Mouse (Mus musculus) natural killer cell, adult 2 months (primary cell): ENCODE data around the gene Kazald1.

Experiments used
- DNase-seq, 2 experiments: peaks; one replicate each; pipeline ENCODE4 v3.0.0; 2022; ENCODE audit warnings: low spot score in 2 of 2

Gene Kazald1

DNA sequence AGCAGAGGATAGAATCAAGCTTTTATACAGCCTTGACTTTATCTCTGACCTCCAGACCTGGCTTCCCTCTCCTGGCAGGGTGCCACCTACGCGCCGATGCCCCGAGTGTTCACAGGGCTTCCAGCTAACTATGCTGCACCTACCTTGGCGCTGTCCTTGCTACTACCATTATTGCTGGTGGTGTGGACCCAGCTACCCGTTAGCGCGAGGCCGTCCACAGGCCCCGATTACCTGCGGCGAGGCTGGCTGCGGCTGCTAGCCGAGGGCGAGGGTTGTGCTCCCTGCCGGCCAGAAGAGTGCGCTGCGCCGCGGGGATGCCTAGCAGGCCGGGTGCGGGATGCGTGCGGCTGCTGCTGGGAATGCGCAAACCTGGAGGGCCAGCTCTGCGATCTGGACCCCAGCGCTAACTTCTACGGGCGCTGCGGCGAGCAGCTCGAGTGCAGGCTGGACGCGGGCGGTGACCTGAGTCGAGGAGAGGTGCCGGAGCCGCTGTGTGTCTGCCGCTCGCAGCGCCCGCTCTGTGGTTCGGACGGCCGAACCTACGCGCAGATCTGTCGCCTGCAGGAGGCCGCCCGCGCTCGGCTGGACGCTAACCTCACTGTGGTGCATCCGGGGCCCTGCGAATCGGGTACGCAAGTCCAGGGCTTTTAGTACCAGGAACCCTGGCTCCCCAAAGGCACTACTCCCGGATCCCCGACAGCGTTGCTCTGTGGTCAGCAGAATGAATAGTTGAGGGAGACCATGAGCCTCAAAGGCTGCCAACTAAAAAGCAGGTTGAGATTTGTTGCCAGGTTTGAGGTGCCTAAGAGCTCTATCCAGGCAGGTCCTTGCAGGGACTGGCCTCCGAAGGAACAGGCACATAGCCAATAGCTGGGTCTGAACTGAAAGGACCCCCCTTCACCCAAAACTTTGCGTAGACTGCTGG lies 1.8 kb downstream of the Kazald1 start:
- DNase-seq: peak; percentile 36 to 41

DNA sequence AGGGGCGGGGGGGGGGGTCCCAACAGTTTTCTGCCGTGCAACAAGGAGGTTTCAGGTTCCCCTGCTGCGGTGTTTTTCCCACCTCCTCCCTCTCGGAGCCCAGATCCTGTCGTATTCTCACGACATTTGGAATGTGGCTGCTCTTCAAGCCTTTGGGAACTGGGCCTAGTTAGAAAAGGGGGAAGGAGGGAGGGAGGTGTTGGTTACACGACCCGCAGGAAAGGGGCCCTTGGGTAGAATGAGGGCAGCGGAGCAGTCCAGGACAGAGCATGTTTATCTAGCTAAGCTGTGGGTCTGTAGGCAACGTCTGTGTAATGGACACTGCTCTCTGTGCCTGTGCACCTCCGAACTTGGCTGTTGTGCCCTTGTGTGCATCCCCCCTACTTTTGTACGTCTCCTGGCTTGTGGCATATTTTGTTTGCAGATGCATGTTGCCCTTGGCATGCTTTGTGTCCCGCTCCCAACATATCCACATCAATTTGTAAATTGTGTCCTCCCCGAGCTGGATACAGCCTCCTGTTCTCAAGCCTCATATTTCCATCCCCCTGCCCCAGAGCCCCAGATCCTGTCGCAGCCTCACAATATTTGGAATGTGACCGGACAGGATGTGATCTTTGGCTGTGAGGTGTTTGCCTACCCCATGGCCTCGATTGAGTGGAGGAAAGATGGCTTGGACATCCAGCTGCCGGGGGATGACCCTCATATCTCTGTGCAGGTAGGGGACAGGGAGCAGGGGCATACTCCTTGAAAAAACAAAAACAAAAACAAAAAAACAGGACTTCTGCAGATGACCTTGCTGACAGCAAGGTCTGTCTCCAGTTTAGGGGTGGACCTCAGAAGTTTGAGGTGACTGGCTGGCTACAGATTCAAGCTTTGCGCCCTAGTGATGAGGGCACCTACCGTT lies 3.0 kb downstream of the Kazald1 start:
- no peak for DNase-seq

DNA sequence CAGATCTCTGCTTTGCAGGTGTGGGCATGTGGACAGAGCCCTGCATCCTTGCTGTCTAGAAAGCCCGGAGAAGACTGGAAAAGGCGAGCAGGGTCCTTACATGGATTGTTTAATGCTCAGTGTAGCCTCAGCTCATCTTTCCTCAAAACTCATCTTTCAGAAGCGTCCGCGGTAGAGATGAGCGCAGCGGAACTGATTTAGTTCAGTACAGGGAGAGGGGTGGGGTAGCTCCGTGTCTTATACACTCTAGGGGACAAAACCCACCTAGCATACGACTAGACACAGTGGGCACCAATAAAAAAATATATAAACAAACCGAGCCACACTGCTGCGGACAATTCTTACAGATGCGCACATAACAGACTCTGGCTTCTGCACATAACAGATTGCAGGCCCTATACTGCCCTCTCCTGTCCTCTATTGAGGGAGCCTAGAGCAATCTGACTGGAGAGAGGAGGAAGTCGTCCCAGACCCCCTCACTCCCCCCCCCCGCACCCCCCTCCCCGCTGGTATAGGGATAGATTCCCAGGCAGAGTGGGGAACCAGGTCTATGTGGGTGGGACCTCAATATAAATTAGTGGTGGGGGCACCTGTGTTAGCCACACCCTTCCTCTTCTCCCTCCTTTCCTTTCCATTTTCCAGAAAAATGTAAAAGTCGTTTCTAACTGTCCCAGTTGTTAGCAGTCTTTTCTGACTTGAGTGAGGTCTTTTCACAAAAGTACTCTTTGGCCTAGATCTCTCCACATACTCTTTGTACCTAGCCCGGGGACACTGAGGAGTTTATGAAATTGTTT lies 4.1 kb downstream of the Kazald1 start:
- no peak for DNase-seq

GRCm38 (mm10) chr19:45079769-45080515 lies 4.9 kb downstream of the Kazald1 start:
- DNase-seq: peak; percentile 60 to 68

- DNase-seq: no peak
These were observed 5.7 kb downstream of the Kazald1 start for GRCm38 (mm10) chr19:45080711-45081110.

DNA sequence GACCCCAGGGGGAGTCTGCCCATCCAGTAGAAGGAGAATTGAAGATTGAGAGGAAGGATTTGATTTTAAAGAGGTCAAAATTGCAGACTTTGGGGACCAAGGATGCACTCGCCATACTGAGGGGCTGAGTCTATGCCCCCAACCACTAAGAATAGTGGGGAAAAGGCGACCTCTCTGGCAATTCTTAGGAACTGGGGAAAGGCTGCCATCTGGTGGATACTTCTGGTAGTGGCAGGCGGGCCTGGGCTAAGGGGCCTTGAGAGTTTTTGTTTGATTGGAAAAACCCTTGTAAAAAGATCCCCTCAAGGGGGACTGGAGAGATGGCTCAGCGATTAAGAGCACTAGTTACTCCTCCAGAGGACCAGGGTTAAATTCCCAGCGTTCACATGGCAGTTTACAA lies 6.2 kb downstream of the Kazald1 start:
- peak; percentile 59 to 72 for DNase-seq

DNA sequence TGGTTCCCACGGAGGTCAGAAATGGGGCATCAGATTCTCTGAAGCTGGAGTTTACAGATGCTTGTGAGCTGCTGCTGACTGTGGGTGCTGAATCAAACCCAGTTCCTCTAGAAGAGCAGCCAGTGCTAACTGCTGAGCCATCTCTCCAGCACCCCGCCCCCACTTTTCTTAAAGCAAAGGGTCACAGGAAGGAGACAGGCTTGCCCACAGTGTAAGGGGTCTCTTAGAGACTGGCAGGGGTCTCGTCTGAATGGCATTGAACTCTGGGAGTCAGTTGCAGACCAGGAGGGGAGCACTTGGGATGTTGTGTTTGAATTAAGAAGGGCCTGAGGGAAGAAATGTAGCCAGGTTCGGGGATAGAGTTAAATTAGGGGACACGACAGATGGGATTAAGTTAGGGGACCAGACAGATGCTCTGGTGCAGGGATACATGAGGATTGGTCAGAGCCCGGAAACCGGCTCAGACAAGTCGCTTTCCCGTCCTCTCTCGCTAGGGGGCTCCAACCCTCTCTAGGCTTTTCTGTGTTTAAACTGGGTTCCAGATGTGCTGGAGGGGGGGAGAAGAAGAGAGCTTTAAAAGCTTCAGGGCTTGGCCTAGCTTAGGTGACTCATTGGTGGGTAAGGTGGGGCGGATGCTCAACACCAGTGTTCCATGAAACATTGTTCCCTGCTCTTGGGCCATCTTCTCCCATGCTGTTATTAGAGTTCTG lies 7.0 kb downstream of the Kazald1 start:
- peak in 1 of 2 experiments; percentile 64 for DNase-seq

DNA sequence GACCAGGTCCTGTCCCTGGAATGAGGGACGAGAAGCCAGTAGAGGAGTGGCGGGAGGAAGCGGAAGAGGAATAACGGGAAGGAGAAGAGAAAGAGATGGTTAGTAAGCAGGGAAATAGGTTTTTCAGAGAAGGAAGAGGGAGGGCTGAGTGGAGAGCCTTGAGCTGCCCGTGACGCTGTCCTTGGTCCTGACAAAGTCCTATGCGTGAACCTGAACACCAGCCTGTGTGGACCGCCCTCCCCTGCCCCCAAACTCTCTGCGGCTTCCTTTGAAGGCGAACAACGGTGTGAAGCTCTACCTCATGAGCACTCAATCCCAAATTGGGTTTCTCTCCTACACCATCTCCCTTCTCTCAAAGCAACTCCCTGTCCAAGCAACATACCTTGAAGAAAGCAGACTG lies 22.8 kb downstream of the Kazald1 start:
- no peak for DNase-seq

GRCm38 (mm10) chr19:45100486-45101270 lies 25.6 kb downstream of the Kazald1 start:
- no peak for DNase-seq

GRCm38 (mm10) chr19:45105591-45105990 lies 30.6 kb downstream of the Kazald1 start:
- DNase-seq: no peak

DNA sequence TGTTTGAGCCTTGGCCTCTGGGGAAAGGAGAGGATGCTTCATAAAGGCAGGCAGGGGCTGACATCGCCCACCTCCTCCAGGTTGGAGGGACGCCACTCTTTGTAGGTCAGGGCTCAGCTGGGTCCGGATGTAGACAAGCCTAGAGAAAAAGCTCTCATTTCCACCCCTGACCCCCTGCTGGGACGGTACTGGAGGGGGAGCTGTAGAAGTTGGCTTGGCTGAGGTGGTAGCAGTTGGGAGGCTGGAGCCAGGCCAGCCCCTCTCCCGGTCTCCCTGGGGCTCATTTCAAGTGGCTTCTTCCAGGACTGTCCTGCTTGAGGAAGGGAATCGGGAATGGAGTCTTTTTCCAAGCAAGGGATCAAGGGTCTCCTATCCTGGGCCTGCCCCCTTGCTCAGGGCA lies 31.6 kb downstream of the Kazald1 start:
- no peak for DNase-seq

GRCm38 (mm10) chr19:45110681-45111080 lies 35.6 kb downstream of the Kazald1 start:
- no peak for DNase-seq

- no peak for DNase-seq
These were observed 37.4 kb downstream of the Kazald1 start for GRCm38 (mm10) chr19:45112444-45112843.

GRCm38 (mm10) chr19:45113791-45114460 lies 38.9 kb downstream of the Kazald1 start:
- DNase-seq: no peak

GRCm38 (mm10) chr19:45114772-45115171 lies 39.7 kb downstream of the Kazald1 start:
- DNase-seq: no peak

DNA sequence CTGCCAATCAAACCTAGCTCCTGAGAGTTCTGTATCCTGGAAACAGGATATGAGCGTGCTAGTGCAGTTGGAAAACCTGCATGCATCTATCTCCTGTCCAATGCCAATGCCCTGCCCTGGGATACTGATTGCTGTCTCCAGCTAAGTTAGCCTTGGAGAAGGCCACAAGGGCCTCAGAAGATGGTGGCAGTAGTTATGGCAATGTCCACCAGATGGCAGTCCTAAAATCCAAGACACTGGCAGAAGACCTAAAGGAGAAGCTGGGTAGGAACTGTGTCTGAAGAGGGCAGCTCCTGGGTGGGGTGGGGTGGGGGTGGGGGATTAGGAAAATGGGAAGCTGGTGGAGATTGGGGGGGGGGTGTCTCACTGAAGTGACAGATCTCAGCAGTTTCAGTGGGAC lies 41.8 kb downstream of the Kazald1 start:
- DNase-seq: peak in 1 of 2 experiments; percentile 12
